Mouse (Mus musculus) C2C12 (cell line): ENCODE measurements around the gene Npas1. TPM values are rescaled to one million over a fixed set of nuclear protein-coding genes. Genes with fewer than 3 reads are reported as not detected.

Experiments
- H3K27me3 ChIP-seq: one replicate; pipeline ENCODE4 v1.6.1; 2011; ENCODE audit not compliant: control insufficient read depth, insufficient read depth, insufficient read length
- H3K36me3 ChIP-seq: one replicate; pipeline ENCODE4 v1.6.1; 2011; ENCODE audit not compliant: control insufficient read depth, insufficient read depth
- H3K4me3 ChIP-seq: one replicate; pipeline ENCODE4 v1.5.1; 2011; ENCODE audit warnings: mild to moderate bottlenecking, control low read depth; ENCODE audit not compliant: poor library complexity, insufficient read depth, severe bottlenecking
- H3K79me2 ChIP-seq: one replicate; pipeline ENCODE4 v1.6.1; 2011; ENCODE audit not compliant: control insufficient read depth, insufficient read depth
- H3K79me3 ChIP-seq: one replicate; pipeline ENCODE4 v1.6.1; 2011; ENCODE audit warnings: low read depth, control low read depth
- H3ac ChIP-seq: one replicate; pipeline ENCODE3; 2011; ENCODE audit warnings: low read depth; ENCODE audit not compliant: control insufficient read depth, insufficient read length
- CEBPB ChIP-seq: IDR thresholded peaks from one replicate; pipeline ENCODE4 v1.6.1; 2011; ENCODE audit warnings: low read depth, mild to moderate bottlenecking, control low read depth, moderate library complexity
- CTCF ChIP-seq: IDR thresholded peaks from one replicate; pipeline ENCODE4 v1.5.1; 2011; ENCODE audit not compliant: control insufficient read depth, insufficient read depth, insufficient read length
- FOSL1 ChIP-seq: IDR thresholded peaks from one replicate; pipeline ENCODE4 v1.8.0; 2011; ENCODE audit warnings: mild to moderate bottlenecking, low read length; ENCODE audit not compliant: poor library complexity, insufficient read depth, severe bottlenecking
- MAX ChIP-seq: IDR thresholded peaks from one replicate; pipeline ENCODE4 v1.6.1; 2011; ENCODE audit warnings: mild to moderate bottlenecking, control low read depth
- MYOD1 ChIP-seq: IDR thresholded peaks from one replicate; pipeline ENCODE4 v1.6.1; 2011; ENCODE audit warnings: low read depth; ENCODE audit not compliant: control insufficient read depth, insufficient read length
- MYOG ChIP-seq: IDR thresholded peaks from one replicate; pipeline ENCODE4 v1.6.1; 2011; ENCODE audit not compliant: control insufficient read depth, insufficient read length; ENCODE audit errors: extremely low read depth
- USF1 ChIP-seq: IDR thresholded peaks from one replicate; pipeline ENCODE4 v1.6.1; 2011; ENCODE audit warnings: low read depth, mild to moderate bottlenecking, control low read depth, moderate library complexity
- polyA plus RNA-seq: library from polyadenylated mRNA; unstranded; fragments of >200 nt; fragmentation: generic; extraction: Trizol; gene quantifications from one replicate; pipeline ENCODE4 v1.2.1, GENCODE M21; 2012; ENCODE audit warnings: missing spikeins

Npas1 gene
- polyA plus RNA-seq, 1 experiment: 0.18 TPM

- TF ChIP-seq USF1 (no peak), MYOG (no peak), MAX (no peak), CEBPB (no peak), CTCF (no peak), MYOD1 (no peak), FOSL1 (no peak)
- no peaks in the 10 kb centered on the region for H3K79me2 ChIP-seq
- H3K79me3 ChIP-seq: no peaks in the 10 kb centered on the region
- no peak overlapping the region for H3K4me3 ChIP-seq
- H3ac ChIP-seq: no peak overlapping the region
- peaks cover 53% of the 10 kb centered on the region for H3K27me3 ChIP-seq
- no peaks in the 10 kb centered on the region for H3K36me3 ChIP-seq
These were observed 2.2 kb downstream of the Npas1 start for GRCm38 (mm10) chr7:16475321-16475720.

GRCm38 (mm10) chr7:16474445-16474844 is 3.1 kb downstream of the Npas1 start:
- no peak overlapping the region for H3ac ChIP-seq
- no peaks in the 10 kb centered on the region for H3K79me3 ChIP-seq
- H3K4me3 ChIP-seq: no peak overlapping the region
- H3K36me3 ChIP-seq: no peaks in the 10 kb centered on the region
- no peak for TF ChIP-seq USF1
- no peak for TF ChIP-seq CTCF
- no peak for TF ChIP-seq MYOG
- TF ChIP-seq MAX: no peak
- no peak for TF ChIP-seq FOSL1
- TF ChIP-seq MYOD1: no peak
- no peak for TF ChIP-seq CEBPB
- H3K79me2 ChIP-seq: no peaks in the 10 kb centered on the region
- H3K27me3 ChIP-seq: peaks cover 60% of the 10 kb centered on the region

GRCm38 (mm10) chr7:16473847-16474246 is 3.7 kb downstream of the Npas1 start:
- TF ChIP-seq MYOG (no peak), FOSL1 (no peak), CTCF (no peak), CEBPB (no peak), MYOD1 (no peak), USF1 (no peak)
- Histone ChIP-seq H3K4me3 (no peak overlapping the region), H3ac (no peak overlapping the region), H3K79me3 (no peaks in the 10 kb centered on the region), H3K36me3 (no peaks in the 10 kb centered on the region), H3K79me2 (no peaks in the 10 kb centered on the region), H3K27me3 (peaks cover 64% of the 10 kb centered on the region)

GRCm38 (mm10) chr7:16472116-16472709 is 5.3 kb downstream of the Npas1 start:
- no peak overlapping the region for H3ac ChIP-seq
- H3K27me3 ChIP-seq: peaks cover 68% of the 10 kb centered on the region
- TF ChIP-seq FOSL1: no peak
- TF ChIP-seq CTCF: no peak
- no peak for TF ChIP-seq CEBPB
- TF ChIP-seq MYOD1: no peak
- TF ChIP-seq USF1: no peak
- TF ChIP-seq MAX: no peak
- no peak for TF ChIP-seq MYOG
- H3K79me2 ChIP-seq: no peaks in the 10 kb centered on the region
- no peaks in the 10 kb centered on the region for H3K79me3 ChIP-seq
- H3K36me3 ChIP-seq: no peaks in the 10 kb centered on the region
- no peak overlapping the region for H3K4me3 ChIP-seq

GRCm38 (mm10) chr7:16471549-16471948 is 6.0 kb downstream of the Npas1 start:
- TF ChIP-seq USF1: no peak
- no peak for TF ChIP-seq CTCF
- TF ChIP-seq FOSL1: no peak
- TF ChIP-seq CEBPB: no peak
- TF ChIP-seq MYOD1: no peak
- no peak for TF ChIP-seq MAX
- no peak for TF ChIP-seq MYOG
- Histone ChIP-seq H3K79me3 (no peaks in the 10 kb centered on the region), H3K36me3 (no peaks in the 10 kb centered on the region), H3ac (no peak overlapping the region), H3K4me3 (no peak overlapping the region), H3K79me2 (no peaks in the 10 kb centered on the region), H3K27me3 (peaks cover 61% of the 10 kb centered on the region)
